Mouse (Mus musculus): ENCODE data around the gene Fbxw7. TPM values are rescaled to one million over a fixed set of nuclear protein-coding genes. Genes with fewer than 3 reads are reported as not detected.

The Fbxw7 gene
- total RNA-seq (2012; rRNA removed), result 28.5 and 32.5 TPM in 2 replicates
- total RNA-seq (2014; rRNA removed), result 29.8 and 32.6 TPM in 2 replicates
- 28.4 and 31.3 TPM in 2 replicates for polyA plus RNA-seq (2012; ENCODE audit: insufficient read length, low read depth)

- Histone ChIP-seq H3K9ac (ENCODE audit: insufficient read depth, low read depth) (peak within 1 kb of the TSS; percentile 95), H3K9me3 (replicated peaks; ENCODE audit: low read length) (no peaks in the 10 kb centered on the region), H3K4me2 (ENCODE audit: insufficient read depth, low read depth, poor library complexity, severe bottlenecking) (peak within 1 kb of the TSS; percentile 94), H3K4me1 (ENCODE audit: control insufficient read depth in 1 of 2, insufficient read depth in 2 of 2) (peaks cover 5 to 37% of the 10 kb centered on the region in 2 experiments), H3K36me3 (replicated peaks in 1 of 2; ENCODE audit: control insufficient read depth in 1 of 2, insufficient read depth in 1 of 2, low read length in 1 of 2) (peaks cover 0 to 15% of the 10 kb centered on the region in 2 experiments), H3K79me2 (replicated peaks; ENCODE audit: control insufficient read depth, extremely low read depth, insufficient read depth, poor library complexity, severe bottlenecking) (peaks cover 53% of the 10 kb centered on the region), H3K4me3 (replicated peaks in 1 of 3; ENCODE audit: low read depth in 2 of 3, low read length in 2 of 3, poor library complexity in 1 of 3) (peak within 1 kb of the TSS; percentile 90 to 97 (median 95)), H3K27ac (ENCODE audit: insufficient read depth, low read depth) (peak within 1 kb of the TSS; percentile 79), H3K27me3 (replicated peaks) (no peaks in the 10 kb centered on the region)
- in situ Hi-C loops (cut with MboI; ENCODE audit: low pct_ligation_motif_present, low pct_unique_long_range_greater_than_20kb, low sequenced_read_pairs) (loop anchor here (10.0 kb wide), 1 partner anchor 120 kb away; no protein-coding TSS in a partner anchor), dilution Hi-C loops (cut with MboI; ENCODE audit: extremely low pct_ligation_motif_present, extremely low pct_unique_long_range_greater_than_20kb, low sequenced_read_pairs) (no loop called here)
- TF ChIP-seq CHD1 (IDR thresholded peaks at IDR 0.05; ENCODE audit: low read depth, low read length), result 0 out of 2 replicates have a peak, but pooled peaks have one; percentile 73
- no peak for TF ChIP-seq MXI1 (IDR thresholded peaks at IDR 0.05; ENCODE audit: low read depth, low read length)
- no peak for TF ChIP-seq NELFE (IDR thresholded peaks at IDR 0.05; ENCODE audit: low read depth, low read length)
- 0 out of 2 replicates have a peak, but pooled peaks have one; percentile 15 for TF ChIP-seq MYC (IDR thresholded peaks at IDR 0.05; ENCODE audit: low read depth, low read length)
- DNase-seq (ENCODE audit: extremely low read depth), result no peak
These were observed at the start of gene Fbxw7 for GRCm38 (mm10) chr3:84814762-84815381. Fbxw7 (plus strand) TSS chr3:84815268.

- no peak for TF ChIP-seq ELF1 (IDR thresholded peaks at IDR 0.05; ENCODE audit: low read depth, low read length)
- TF ChIP-seq RCOR1 (conservative IDR thresholded peaks at IDR 0.05; ENCODE audit: low read depth, low read length), result no peak
- TF ChIP-seq TBP (conservative IDR thresholded peaks at IDR 0.05; ENCODE audit: low read depth, low read length), result no peak
- no peak for TF ChIP-seq ZC3H11A (IDR thresholded peaks at IDR 0.05; ENCODE audit: low read depth, low read length)
- TF ChIP-seq ZMIZ1 (IDR thresholded peaks at IDR 0.05; ENCODE audit: low read depth, low read length), result no peak
- no peak for TF ChIP-seq BHLHE40 (IDR thresholded peaks at IDR 0.05; ENCODE audit: low read depth, low read length)
- TF ChIP-seq MAZ (IDR thresholded peaks at IDR 0.05; ENCODE audit: low read depth, low read length), result no peak
- TF ChIP-seq E2F4 (IDR thresholded peaks at IDR 0.05; ENCODE audit: insufficient replicate concordance, low read depth, low read length), result no peak
- no peak for TF ChIP-seq JUN (IDR thresholded peaks at IDR 0.05; ENCODE audit: insufficient read depth, low read depth, low read length)
- no peak overlapping the region for H3K27ac ChIP-seq (ENCODE audit: insufficient read depth, low read depth)
- in situ Hi-C loops (cut with MboI; ENCODE audit: low pct_ligation_motif_present, low pct_unique_long_range_greater_than_20kb, low sequenced_read_pairs), result no loop called here
These were observed 46.1 kb upstream of the Fbxw7 start for GRCm38 (mm10) chr3:84768940-84769339.

More at GRCm38 (mm10) chr3:84768940-84769339, 46.1 kb upstream of the Fbxw7 start:
- H3K9me3 ChIP-seq (replicated peaks; ENCODE audit: low read length), result peaks cover 6% of the 10 kb centered on the region
- no peaks in the 10 kb centered on the region for H3K36me3 ChIP-seq (replicated peaks in 1 of 2; ENCODE audit: control insufficient read depth in 1 of 2, insufficient read depth in 1 of 2, low read length in 1 of 2)
- H3K4me2 ChIP-seq (ENCODE audit: insufficient read depth, low read depth, poor library complexity, severe bottlenecking), result no peak overlapping the region
- no peak for DNase-seq (ENCODE audit: extremely low read depth)
- H3K9ac ChIP-seq (ENCODE audit: insufficient read depth, low read depth), result no peak overlapping the region
- no peak overlapping the region for H3K4me3 ChIP-seq (replicated peaks in 1 of 3; ENCODE audit: low read depth in 2 of 3, low read length in 2 of 3, poor library complexity in 1 of 3)
- 0 out of 4 replicates have a peak, but pooled peaks cover 2 to 3% of the 10 kb centered on the region in 2 experiments for H3K4me1 ChIP-seq (ENCODE audit: control insufficient read depth in 1 of 2, insufficient read depth in 2 of 2)
- H3K79me2 ChIP-seq (replicated peaks; ENCODE audit: control insufficient read depth, extremely low read depth, insufficient read depth, poor library complexity, severe bottlenecking), result no peaks in the 10 kb centered on the region
- dilution Hi-C loops (cut with MboI; ENCODE audit: extremely low pct_ligation_motif_present, extremely low pct_unique_long_range_greater_than_20kb, low sequenced_read_pairs), result no loop called here
- H3K27me3 ChIP-seq (replicated peaks), result no peaks in the 10 kb centered on the region

Measured in CH12.LX (cell line).